Mouse (Mus musculus): ENCODE measurements around the gene Arhgef15.

DNA sequence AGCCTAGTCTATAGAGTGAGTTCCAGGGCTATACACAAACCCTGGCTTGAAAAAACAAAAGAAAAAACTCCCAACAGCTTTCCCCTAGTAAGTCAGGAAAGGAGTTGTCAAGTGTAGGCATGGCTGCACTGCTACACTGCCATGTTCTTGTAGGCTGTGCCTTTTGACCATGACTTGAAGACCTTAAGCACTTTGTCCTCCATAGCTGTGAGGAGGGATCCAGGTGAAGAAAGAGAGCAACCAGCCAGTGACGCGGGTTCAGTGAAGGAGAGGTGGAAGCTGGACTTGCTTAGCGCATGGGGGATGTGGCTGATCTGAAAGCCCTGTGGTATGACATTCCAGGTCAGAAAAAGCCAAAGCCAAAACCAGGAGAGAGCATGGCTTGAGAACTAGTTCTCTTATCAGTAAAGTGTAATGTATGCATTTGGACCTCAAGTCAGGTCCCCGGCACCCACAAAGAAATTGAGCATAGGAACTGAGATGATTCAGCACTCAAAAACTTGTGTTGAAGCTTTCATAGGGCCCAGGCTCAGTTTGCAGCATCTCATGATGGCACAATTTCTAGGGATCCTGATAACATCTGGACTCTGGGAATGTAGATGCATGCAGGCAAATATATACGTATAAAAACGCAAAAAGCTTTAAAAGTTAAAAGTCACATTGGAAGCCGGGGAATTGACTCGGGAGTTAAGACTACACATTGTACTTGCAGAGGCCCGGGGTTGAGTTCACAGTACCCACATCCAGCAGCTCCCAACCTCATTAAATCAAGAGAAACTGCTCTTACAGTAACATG is 51.4 kb downstream of the Arhgef15 start:
- no peak for TF ChIP-seq POLR2A (IDR thresholded peaks at IDR 0.05; ENCODE audit: insufficient read length, low read depth)
- TF ChIP-seq SRF (IDR thresholded peaks at IDR 0.05; ENCODE audit: control insufficient read depth, insufficient read length, low read depth): no peak
- TF ChIP-seq MAX (IDR thresholded peaks at IDR 0.05; ENCODE audit: low read depth): no peak
- TF ChIP-seq REST (IDR thresholded peaks at IDR 0.05; ENCODE audit: insufficient read depth, insufficient read length): no peak
- no peak for TF ChIP-seq TCF12 (IDR thresholded peaks at IDR 0.05; ENCODE audit: insufficient read depth, poor library complexity, severe bottlenecking)
- TF ChIP-seq USF1 (IDR thresholded peaks at IDR 0.05; ENCODE audit: low read depth): no peak
- TF ChIP-seq POLR2AphosphoS2 (IDR thresholded peaks at IDR 0.05; ENCODE audit: insufficient read length, low read depth): peak; percentile 64
- no peak for TF ChIP-seq CEBPB (IDR thresholded peaks at IDR 0.05; ENCODE audit: insufficient read depth, poor library complexity, severe bottlenecking)
- TF ChIP-seq MYOD1 (IDR thresholded peaks at IDR 0.05; ENCODE audit: control insufficient read depth in 1 of 3, insufficient read length in 2 of 3, low read depth in 2 of 3): no peak
- TF ChIP-seq E2F4 (IDR thresholded peaks at IDR 0.05; ENCODE audit: insufficient read depth): no peak
